Mouse (Mus musculus) lung, adult 18-20 months (tissue): Measurements from ENCODE around the gene Gm21671.
"Not testable (repeated sequence)": the region's sequence is repeated elsewhere in the genome, so short reads cannot be mapped to it uniquely, and the experiment has no call there.

Experiments used
- DNase-seq, 2 experiments: peaks; one replicate each; pipeline ENCODE4 v3.0.0; 2022; ENCODE audit warnings: mixed read lengths in 2 of 2

Gene Gm21671

DNA sequence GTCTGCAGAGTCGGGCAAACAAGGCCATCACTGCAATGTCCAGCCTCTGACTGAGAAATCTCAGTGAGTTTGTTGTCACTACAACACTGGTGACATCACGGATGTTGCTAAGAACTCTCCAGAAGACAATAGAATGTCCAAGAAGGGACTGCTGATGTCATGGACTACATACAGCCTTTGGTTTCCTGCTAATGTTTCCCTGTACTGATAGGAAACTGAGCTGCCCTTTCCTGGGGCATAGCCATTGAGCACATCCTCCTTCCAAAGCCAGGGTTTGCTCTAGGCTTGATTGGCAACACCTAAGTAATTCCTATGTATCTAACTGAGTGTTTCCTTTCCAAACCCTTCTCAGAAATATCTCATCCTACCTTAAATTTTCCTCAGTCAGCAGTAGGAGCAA is at the start of gene Gm21671:
Gene Gm21671, minus strand, starts transcription at position 101 of the 400 bp plus-strand sequence.
- DNase-seq = not testable (repeated sequence)

DNA sequence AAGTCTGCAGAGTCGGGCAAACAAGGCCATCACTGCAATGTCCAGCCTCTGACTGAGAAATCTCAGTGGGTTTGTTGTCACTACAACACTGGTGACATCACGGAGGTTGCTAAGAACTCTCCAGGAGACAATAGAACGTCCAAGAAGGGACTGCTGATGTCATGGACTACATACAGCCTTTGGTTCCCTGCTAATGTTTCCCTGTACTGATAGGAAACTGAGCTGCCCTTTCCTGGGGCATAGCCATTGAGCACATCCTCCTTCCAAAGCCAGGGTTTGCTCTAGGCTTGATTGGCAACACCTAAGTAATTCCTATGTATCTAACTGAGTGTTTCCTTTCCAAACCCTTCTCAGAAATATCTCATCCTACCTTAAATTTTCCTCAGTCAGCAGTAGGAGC is 34.3 kb upstream of the Gm21671 start, which contains the start of gene Gm21698:
Gene Gm21698, minus strand, starts transcription at position 101 of the 400 bp plus-strand sequence.
- not testable (repeated sequence) for DNase-seq

DNA sequence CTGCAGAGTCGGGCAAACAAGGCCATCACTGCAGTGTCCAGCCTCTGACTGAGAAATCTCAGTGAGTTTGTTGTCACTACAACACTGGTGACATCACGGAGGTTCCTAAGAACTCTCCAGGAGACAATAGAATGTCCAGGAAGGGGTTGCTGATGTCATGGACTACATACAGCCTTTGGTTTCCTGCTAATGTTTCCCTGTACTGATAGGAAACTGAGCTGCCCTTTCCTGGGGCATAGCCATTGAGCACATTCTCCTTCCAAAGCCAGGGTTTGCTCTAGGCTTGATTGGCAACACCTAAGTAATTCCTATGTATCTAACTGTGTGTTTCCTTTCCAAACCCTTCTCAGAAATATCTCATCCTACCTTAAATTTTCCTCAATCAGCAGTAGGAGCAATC is 18.3 kb upstream of the Gm21671 start, which contains the start of gene Gm21680:
Gene Gm21680, minus strand, starts transcription at position 101 of the 400 bp plus-strand sequence.
- DNase-seq = not testable (repeated sequence)

DNA sequence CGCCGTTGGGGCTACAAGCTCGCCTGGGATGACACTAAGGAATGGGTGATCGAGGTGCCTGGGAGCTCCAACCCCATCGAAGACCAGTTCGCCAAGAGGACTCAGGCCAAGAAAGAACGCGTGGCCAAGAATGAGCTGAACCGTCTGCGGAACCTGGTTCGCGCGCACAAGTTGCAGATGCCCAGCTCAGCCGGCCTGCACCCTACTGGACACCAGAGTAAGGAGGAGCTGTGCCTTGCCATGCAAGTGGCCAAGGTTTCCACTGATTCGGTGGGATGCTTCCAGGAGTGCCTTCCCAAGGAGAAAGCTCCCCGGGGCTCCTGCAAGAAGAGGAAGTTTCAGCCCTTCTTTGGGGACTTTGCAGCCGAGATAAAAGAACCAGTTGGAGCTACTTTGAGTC is 2.8 kb upstream of the Gm21671 start:
- DNase-seq = not testable (repeated sequence)

DNA sequence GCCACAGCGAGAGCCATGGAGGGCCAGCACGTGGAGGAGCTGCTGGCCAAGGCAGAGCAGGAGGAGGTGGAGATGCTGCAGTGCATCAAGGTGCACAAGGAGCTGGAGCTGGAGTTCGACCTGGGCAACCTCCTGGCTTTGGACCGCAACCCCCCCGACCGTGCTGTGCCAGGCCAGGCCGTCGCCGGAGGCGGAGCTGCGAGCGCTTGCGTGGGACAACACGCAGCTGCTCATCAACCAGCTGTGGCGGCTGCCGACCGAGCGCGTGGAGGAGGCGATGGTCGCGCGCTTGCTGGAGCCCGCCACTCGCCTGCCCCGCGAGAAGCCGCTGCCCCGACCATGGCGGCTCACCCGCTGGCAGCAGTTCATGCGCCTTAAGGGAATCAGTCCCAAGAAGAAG is 2.4 kb upstream of the Gm21671 start:
- DNase-seq = not testable (repeated sequence)

DNA sequence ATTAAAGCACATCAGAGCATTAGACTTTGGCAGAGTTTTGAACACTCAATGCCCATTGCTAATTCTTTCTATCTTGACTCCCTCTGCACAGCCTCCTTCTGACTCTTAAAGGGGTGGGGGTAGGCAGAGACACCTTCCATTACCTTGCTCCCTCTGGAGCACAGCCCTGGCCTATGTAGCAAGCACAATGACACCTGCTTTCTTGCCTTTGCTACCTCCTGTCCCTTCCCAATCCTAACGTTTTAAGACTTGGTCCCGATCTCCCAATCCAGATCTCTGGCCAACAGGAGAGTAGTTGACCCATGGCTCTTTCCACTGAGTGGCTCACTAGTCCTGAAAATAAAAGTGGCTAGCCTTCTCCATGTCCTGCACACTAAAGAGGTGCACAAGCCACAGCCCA is 8.8 kb downstream of the Gm21671 start:
- not testable (repeated sequence) for DNase-seq

DNA sequence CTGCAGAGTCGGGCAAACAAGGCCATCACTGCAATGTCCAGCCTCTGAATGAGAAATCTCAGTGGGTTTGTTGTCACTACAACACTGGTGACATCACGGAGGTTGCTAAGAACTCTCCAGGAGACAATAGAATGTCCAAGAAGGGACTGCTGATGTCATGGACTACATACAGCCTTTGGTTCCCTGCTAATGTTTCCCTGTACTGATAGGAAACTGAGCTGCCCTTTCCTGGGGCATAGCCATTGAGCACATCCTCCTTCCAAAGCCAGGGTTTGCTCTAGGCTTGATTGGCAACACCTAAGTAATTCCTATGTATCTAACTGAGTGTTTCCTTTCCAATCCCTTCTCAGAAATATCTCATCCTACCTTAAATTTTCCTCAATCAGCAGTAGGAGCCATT is 11.9 kb downstream of the Gm21671 start, which contains the start of gene Gm21663:
Gene Gm21663, minus strand, starts transcription at position 101 of the 400 bp plus-strand sequence.
- not testable (repeated sequence) for DNase-seq
